Mouse (Mus musculus) heart, embryonic 14.5 days (tissue): ENCODE data around the gene Phf13. TPM values are rescaled to one million over a fixed set of nuclear protein-coding genes. Genes with fewer than 3 reads are reported as not detected.

Experiments
- ATAC-seq: fragments of 200-750 bp; cut with Nextera tagmentation; 2 replicates; pipeline ENCODE4 v1.8.0; 2017; ENCODE audit warnings: low read depth, moderate TSS enrichment; ENCODE audit not compliant: insufficient number of reproducible peaks, insufficient read depth, low FRiP score
- H3K27ac ChIP-seq, 2 experiments: fragments of 200-500 bp in 1 of 2; fragments of 300-500 bp in 1 of 2; sonication (generic) in 1 of 2; replicated peaks in 1 of 2; 2 replicates each; pipeline ENCODE4 v1.5.1; 2012 to 2014; ENCODE audit warnings: low read depth in 2 of 2, low read length in 2 of 2, control low read depth in 1 of 2, mild to moderate bottlenecking in 1 of 2, mixed read lengths in 1 of 2; ENCODE audit not compliant: control insufficient read depth in 1 of 2, insufficient read depth in 1 of 2
- H3K27me3 ChIP-seq: fragments of 300-500 bp; sonication (generic); 2 replicates; pipeline ENCODE4 v1.6.1; 2014; ENCODE audit warnings: mild to moderate bottlenecking, low read length, control low read depth; ENCODE audit not compliant: control insufficient read depth, insufficient read depth
- H3K36me3 ChIP-seq: fragments of 300-500 bp; sonication (generic); 2 replicates; pipeline ENCODE4 v1.6.1; 2014; ENCODE audit warnings: mild to moderate bottlenecking, control low read depth, low read length, mixed read lengths; ENCODE audit not compliant: control insufficient read depth, insufficient read depth
- H3K4me1 ChIP-seq, 2 experiments: fragments of 200-500 bp in 1 of 2; fragments of 300-500 bp in 1 of 2; sonication (generic) in 1 of 2; 2 replicates each; pipeline ENCODE4 v1.6.1; 2012 to 2014; ENCODE audit warnings: low read length in 2 of 2, control low read depth in 1 of 2, mixed read lengths in 1 of 2; ENCODE audit not compliant: control insufficient read depth in 2 of 2, insufficient read depth in 2 of 2
- H3K4me2 ChIP-seq: fragments of 300-500 bp; sonication (generic); 2 replicates; pipeline ENCODE4 v1.6.1; 2014; ENCODE audit warnings: mild to moderate bottlenecking, low read length
- H3K4me3 ChIP-seq, 2 experiments: fragments of 200-500 bp in 1 of 2; fragments of 300-500 bp in 1 of 2; sonication (generic) in 1 of 2; 2 replicates each; pipeline ENCODE4 v1.5.1; 2012 to 2014; ENCODE audit warnings: low read length in 2 of 2, mild to moderate bottlenecking in 2 of 2, control low read depth in 1 of 2, low read depth in 1 of 2, moderate library complexity in 1 of 2; ENCODE audit not compliant: control insufficient read depth in 1 of 2, insufficient read depth in 1 of 2
- H3K9ac ChIP-seq: fragments of 300-500 bp; sonication (generic); 2 replicates; pipeline ENCODE4 v1.6.1; 2014; ENCODE audit warnings: mild to moderate bottlenecking, low read length
- H3K9me3 ChIP-seq: fragments of 300-500 bp; sonication (generic); 2 replicates; pipeline ENCODE4 v1.6.1; 2016; ENCODE audit warnings: low read length, control low read depth; ENCODE audit not compliant: control insufficient read depth
- WGBS: fragments of 180-500 bp; shearing (Covaris S2); extraction: QIAGEN DNeasy Blood & Tissue Kit; methylation state at CpG from one replicate; pipeline ENCODE4 v1.1.7; 2014; 5-methylcytosine and 5-hydroxymethylcytosine counted together
- polyA plus RNA-seq: library from polyadenylated mRNA; unstranded; fragments of >200 nt; fragmentation: Nextera tagmentation; extraction: Ambion mirVana; gene quantifications from 2 replicates; pipeline ENCODE4 v1.2.1, GENCODE M21; 2014

The Phf13 gene
- polyA plus RNA-seq, 1 experiment from 2014 or later, result 14.8 TPM

DNA sequence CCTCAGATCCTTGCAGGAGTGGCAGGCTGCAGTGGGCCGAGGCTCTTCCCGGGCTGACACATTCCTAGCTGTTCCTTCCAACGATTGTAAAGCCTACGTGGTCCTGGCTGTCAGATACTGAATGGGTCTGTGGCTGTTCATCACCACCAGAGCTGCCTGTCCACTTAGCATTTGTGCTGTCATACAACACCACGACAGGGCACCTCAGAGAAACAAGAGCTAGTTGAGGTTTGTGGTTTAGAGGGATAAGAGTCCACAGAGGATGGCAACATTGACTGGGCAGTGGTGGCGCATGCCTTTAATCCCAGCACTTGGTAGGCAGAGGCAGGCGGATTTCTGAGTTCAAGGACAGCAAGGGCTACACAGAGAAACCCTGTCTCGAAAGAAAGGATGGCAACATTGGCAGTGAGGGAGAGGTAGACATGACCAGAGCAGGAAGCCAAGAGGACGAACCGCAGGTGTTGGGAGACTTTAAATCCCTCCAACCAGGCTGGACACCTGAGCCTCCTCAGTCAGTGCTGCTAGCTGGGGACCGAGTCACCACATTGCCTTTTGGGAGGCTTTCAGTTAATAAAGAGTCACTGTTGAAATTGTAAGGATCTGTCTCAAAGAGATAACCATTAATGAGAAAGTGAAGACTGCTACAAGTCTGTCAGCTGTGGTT is 36.1 kb downstream of the Phf13 start:
- Histone ChIP-seq H3K4me2 (no peak overlapping the region), H3K36me3 (peaks cover 85% of the 10 kb centered on the region), H3K4me1 (no peaks in the 10 kb centered on the region), H3K4me3 (no peak overlapping the region), H3K27me3 (no peaks in the 10 kb centered on the region), H3K27ac (no peak overlapping the region), H3K9ac (no peak overlapping the region), H3K9me3 (no peaks in the 10 kb centered on the region)
- no peak; the same call in 1 of the 2 replicates for ATAC-seq
- WGBS, result 82% methylated on average over 11 of the region's 11 CpGs

DNA sequence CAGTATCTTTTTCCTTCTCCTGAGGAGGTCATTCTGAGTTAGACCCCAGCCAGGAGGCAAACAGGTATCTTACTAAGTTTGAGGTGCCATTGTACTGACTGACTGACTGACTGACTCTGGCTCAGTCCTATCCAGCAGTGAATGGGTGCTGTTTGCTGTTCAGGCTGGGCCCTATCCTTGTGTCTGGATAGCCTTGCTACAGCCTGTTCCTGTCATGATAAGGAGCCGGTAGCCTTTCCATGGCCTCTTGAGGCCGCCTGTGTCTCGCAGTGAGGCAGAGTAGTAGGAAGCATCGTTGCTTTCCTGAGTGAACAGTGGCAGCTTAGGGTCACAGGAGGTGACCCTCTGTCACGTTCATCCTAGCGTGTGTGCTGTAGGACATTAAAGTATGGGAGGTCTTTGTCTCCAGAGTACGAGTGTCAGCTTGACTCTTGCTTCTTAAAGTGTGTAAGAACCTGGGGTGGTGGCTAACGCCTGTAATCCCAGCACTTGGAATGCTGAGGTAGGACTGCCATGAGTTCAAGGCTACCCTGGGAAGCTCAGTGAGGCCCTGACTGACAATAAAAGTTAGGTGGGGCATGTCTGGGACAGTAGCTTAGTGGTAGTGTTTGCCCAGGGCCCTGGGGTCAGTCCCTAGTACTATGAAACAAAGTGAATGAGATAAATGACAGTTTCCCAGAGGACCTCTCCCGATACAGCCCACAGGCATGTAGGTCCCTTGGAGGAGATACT is 38.3 kb downstream of the Phf13 start:
- no peaks in the 10 kb centered on the region for H3K9me3 ChIP-seq
- no peak for ATAC-seq
- no peak overlapping the region for H3K4me2 ChIP-seq
- no peak overlapping the region for H3K27ac ChIP-seq
- H3K4me3 ChIP-seq, result no peak overlapping the region
- no peaks in the 10 kb centered on the region for H3K4me1 ChIP-seq
- H3K9ac ChIP-seq, result no peak overlapping the region
- no peaks in the 10 kb centered on the region for H3K27me3 ChIP-seq
- WGBS, result 37% methylated on average over 9 of the region's 9 CpGs
- peaks cover 89% of the 10 kb centered on the region for H3K36me3 ChIP-seq

DNA sequence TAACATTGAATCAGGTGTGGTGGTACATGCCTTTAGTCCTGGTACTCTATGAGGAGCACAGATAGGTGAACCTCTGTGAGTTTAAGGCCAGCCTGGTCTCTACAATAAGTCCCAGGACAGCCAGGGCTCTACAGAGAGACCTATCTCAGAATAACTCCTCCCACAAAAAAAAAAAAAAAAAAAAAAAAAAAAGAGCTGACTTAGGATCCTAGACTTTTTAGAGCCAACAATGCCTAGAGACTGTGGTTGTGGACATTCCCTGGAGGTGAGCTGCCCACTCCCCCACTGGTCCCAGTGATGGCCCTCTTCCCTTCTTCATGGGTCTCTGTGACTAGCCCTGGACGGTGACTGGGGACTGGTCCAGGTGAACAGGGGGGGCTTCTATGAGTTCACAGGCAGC is 40.3 kb downstream of the Phf13 start:
- Histone ChIP-seq H3K4me3 (no peak overlapping the region), H3K4me1 (no peaks in the 10 kb centered on the region), H3K36me3 (peaks cover 90% of the 10 kb centered on the region), H3K9me3 (no peaks in the 10 kb centered on the region), H3K9ac (no peak overlapping the region), H3K27me3 (no peaks in the 10 kb centered on the region), H3K4me2 (no peak overlapping the region), H3K27ac (no peak overlapping the region)
- 90% methylated on average over 1 of the region's 1 CpGs for WGBS
- no peak for ATAC-seq

DNA sequence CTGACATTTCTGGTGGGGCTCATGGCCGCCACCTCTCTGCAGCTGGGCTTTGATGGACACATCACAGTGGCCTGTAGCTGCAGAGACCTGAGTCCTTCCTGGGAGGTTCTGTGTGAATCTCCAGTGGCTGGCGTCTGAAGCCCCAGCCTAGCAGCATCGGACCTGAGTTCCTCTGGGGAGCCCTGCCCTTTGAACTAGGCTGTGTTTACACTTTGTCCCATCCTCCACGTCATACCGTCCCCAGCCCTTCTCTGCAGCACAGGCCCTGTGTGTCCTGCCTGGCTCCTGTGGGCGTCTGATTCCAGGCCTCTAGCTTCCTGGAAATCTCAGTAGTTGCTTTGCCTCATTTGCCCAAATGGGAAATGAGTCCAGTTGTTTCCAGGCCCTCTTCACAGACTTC is 42.8 kb downstream of the Phf13 start:
- no peak for ATAC-seq
- Histone ChIP-seq H3K4me3 (no peak overlapping the region), H3K4me2 (no peak overlapping the region), H3K36me3 (peaks cover 65% of the 10 kb centered on the region), H3K4me1 (peaks cover 7 to 20% of the 10 kb centered on the region in 2 experiments; a peak in 3 of 4 replicates), H3K9me3 (no peaks in the 10 kb centered on the region), H3K27ac (no peak overlapping the region), H3K9ac (no peak overlapping the region), H3K27me3 (no peaks in the 10 kb centered on the region)
- 85% methylated on average over 6 of the region's 6 CpGs for WGBS

DNA sequence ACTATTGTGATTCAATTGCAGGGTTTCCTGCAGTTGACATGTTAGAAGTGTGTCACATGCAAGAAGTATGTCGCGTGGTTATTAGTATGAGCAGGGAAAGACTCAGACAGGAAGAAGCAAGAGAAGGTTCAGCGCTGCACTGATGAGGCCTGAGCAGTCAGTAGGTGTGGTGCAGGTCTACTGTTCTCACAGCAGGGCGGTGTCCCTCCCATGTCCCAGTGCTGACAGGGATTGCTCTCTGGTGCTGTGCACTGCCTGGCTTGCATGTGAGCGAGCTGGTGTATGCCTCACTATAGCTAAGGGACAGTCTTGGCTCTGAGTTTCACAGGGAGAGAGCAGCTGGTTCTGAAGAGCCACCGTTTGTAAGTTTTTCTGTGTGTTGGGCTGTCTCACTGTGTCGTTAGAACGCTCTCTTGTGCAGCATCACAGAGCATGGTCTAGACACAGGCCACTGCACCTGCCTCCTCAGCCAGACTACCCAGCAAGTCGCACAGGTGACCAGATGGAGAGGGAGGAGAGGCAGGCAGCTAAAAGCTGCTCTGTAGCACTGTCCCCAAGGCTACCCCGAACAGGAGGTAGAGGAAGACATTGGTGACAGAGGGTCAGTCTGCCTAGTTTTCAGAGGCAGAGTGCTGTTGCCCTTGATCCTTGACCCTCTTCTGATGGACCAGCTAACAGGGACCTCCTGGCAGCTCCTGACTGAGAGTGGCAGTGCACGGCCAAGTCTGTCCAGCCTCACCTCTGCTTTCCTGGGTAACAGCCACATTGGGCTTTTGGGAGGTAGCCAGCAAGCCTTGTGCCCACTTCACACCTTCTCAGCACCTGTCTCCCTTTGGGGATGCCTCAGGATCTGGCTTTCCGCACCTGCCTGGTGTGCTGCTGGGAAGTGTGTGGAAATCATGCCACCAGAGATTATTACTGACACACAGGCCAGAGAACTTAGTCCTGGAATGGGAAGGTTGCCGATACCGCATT is 47.3 kb downstream of the Phf13 start:
- no peak overlapping the region for H3K4me2 ChIP-seq
- H3K9me3 ChIP-seq, result no peaks in the 10 kb centered on the region
- no peak overlapping the region for H3K27ac ChIP-seq
- no peak overlapping the region for H3K9ac ChIP-seq
- H3K27me3 ChIP-seq, result no peaks in the 10 kb centered on the region
- peaks cover 28% of the 10 kb centered on the region for H3K36me3 ChIP-seq
- 75% methylated on average over 14 of the region's 14 CpGs for WGBS
- ATAC-seq, result no peak
- no peak overlapping the region for H3K4me3 ChIP-seq
- H3K4me1 ChIP-seq, result peaks cover 10 to 27% of the 10 kb centered on the region in 2 experiments; a peak in 3 of 4 replicates

DNA sequence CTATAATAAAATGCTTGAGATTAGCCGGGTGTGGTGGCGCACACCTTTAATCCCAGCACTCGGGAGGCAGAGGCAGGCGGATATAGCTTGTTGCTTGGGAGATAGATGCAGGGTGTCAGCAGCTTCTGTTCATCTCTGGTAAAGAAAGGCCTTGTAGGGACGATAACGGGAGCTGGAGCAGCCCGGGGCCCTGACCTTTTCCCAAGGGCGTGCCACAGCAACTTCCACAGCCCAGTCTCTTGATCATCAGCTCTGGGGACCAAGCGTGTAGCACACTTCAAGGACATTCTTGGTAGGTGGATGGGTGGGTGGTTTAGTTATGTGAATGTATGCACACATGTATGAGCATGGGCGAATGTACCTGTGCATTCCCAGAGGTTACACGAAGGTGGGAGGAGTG is 49.8 kb downstream of the Phf13 start:
- Histone ChIP-seq H3K27ac (no peak overlapping the region), H3K36me3 (0 out of 2 replicates have a peak, but pooled peaks cover 4% of the 10 kb centered on the region), H3K4me3 (no peak overlapping the region), H3K4me2 (no peak overlapping the region), H3K4me1 (peaks cover 10 to 27% of the 10 kb centered on the region in 2 experiments; a peak in 3 of 4 replicates), H3K9ac (no peak overlapping the region), H3K27me3 (no peaks in the 10 kb centered on the region), H3K9me3 (no peaks in the 10 kb centered on the region)
- 59% methylated on average over 11 of the region's 11 CpGs for WGBS
- ATAC-seq, result no peak
